Comparison of ENCODE assay signal across 17 mouse cellular contexts in the genomic region with DNA sequence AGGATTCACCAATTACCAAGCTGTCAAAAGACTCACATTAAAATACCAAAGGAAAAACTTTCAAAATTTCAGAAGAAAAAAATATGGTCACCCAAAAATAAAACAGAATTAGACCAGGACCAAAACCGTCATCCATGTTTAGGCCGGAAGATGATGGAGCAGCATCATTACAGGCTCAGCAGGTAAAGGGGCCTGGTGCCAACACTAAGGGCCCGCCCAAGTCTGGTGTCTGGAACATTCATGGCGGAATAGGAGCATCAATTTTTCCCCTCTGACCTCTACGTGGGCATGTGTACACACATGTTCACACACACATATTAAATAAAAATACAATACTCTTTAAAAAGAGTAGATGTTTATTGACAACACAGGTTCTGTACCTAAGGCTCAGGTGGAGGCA.
"Had no signal": no experiment of that assay in that cellular context is flagged by ENCODE, and none has a peak within 500 bp of the region (broad histone marks: within the 10 kb centered on the region; RNA-seq: fewer than 3 reads in every experiment).

No protein-coding gene starts in this region.

- ATAC-seq: liver, embryonic 12.5 days; liver, postnatal 0 days; lung, postnatal 0 days; midbrain, embryonic 13.5 days; midbrain, embryonic 15.5 days; midbrain, embryonic 16.5 days had no signal

- DNase-seq: left cerebral cortex, postnatal 4 days; liver; liver, embryonic 13.5 days; liver, postnatal 0 days; lung, adult 18-20 months; lung, adult 2 months; lung, embryonic 14.5 days; lung, postnatal 10 days; lung, postnatal 14 days; lung, postnatal 36 days; lung, postnatal 4 days; midbrain, embryonic 14.5 days had no signal
